Mouse (Mus musculus) midbrain, embryonic 11.5 days (tissue): Measurements from ENCODE around the gene Inafm2. TPM values are rescaled to one million over a fixed set of nuclear protein-coding genes. Genes with fewer than 3 reads are reported as not detected.

Source experiments
- ATAC-seq: fragments of 200-750 bp; cut with Nextera tagmentation; 2 replicates; pipeline ENCODE4 v1.8.0; 2017; ENCODE audit warnings: moderate TSS enrichment, moderate library complexity; ENCODE audit not compliant: low FRiP score
- DNase-seq: peaks from one replicate; pipeline ENCODE4 v3.0.0; 2015; ENCODE audit warnings: low spot score; ENCODE audit errors: missing footprints
- H3K27ac ChIP-seq: fragments of 300-500 bp; sonication (generic); 2 replicates; pipeline ENCODE4 v1.5.1; 2014; ENCODE audit warnings: low read depth, low read length
- H3K27me3 ChIP-seq: fragments of 300-500 bp; sonication (generic); 2 replicates; pipeline ENCODE4 v1.6.1; 2014; ENCODE audit warnings: mild to moderate bottlenecking, low read length, moderate library complexity, mixed read lengths; ENCODE audit not compliant: control insufficient read depth, insufficient read depth
- H3K36me3 ChIP-seq: fragments of 300-500 bp; sonication (generic); 2 replicates; pipeline ENCODE4 v1.6.1; 2014; ENCODE audit warnings: mild to moderate bottlenecking, low read length, moderate library complexity, mixed read lengths; ENCODE audit not compliant: control insufficient read depth, insufficient read depth
- H3K4me1 ChIP-seq: fragments of 300-500 bp; sonication (generic); 2 replicates; pipeline ENCODE4 v1.6.1; 2014; ENCODE audit warnings: low read length; ENCODE audit not compliant: control insufficient read depth, insufficient read depth
- H3K4me2 ChIP-seq: fragments of 300-500 bp; sonication (generic); 2 replicates; pipeline ENCODE4 v1.6.1; 2014; ENCODE audit warnings: mild to moderate bottlenecking, moderate library complexity
- H3K4me3 ChIP-seq: fragments of 300-500 bp; sonication (generic); 2 replicates; pipeline ENCODE4 v1.5.1; 2014; ENCODE audit warnings: low read depth, low read length
- H3K9ac ChIP-seq: fragments of 300-500 bp; sonication (generic); 2 replicates; pipeline ENCODE4 v1.6.1; 2014; ENCODE audit warnings: low read length
- H3K9me3 ChIP-seq: fragments of 300-500 bp; sonication (generic); 2 replicates; pipeline ENCODE4 v1.6.1; 2016; ENCODE audit warnings: low read length; ENCODE audit not compliant: control insufficient read depth
- WGBS: fragments of 180-500 bp; shearing (Covaris S2); extraction: QIAGEN DNeasy Blood & Tissue Kit; methylation state at CpG from one replicate; pipeline ENCODE4 v1.1.7; 2014; 5-methylcytosine and 5-hydroxymethylcytosine counted together
- polyA plus RNA-seq: library from polyadenylated mRNA; unstranded; fragments of >200 nt; fragmentation: Nextera tagmentation; extraction: Ambion mirVana; gene quantifications from 2 replicates; pipeline ENCODE4 v1.2.1, GENCODE M21; 2014

Gene Inafm2
- polyA plus RNA-seq, 1 experiment from 2014 or later: 36.0 TPM

GRCm38 (mm10) chr2:118779504-118780480 lies 34.2 kb downstream of the Inafm2 start, which contains the start of gene Disp2:
Gene Disp2, plus strand, starts transcription at chr2:118779719.
- Histone ChIP-seq H3K36me3 (no peaks in the 10 kb centered on the region), H3K9me3 (no peaks in the 10 kb centered on the region), H3K4me1 (peaks cover 6% of the 10 kb centered on the region), H3K9ac (peak within 1 kb of the TSS; percentile 59), H3K27ac (no peak within 1 kb of the TSS; the same call in 1 of the 2 replicates), H3K4me3 (peak within 1 kb of the TSS; percentile 36), H3K4me2 (peak within 1 kb of the TSS; percentile 46), H3K27me3 (no peaks in the 10 kb centered on the region)
- 11% methylated on average over 39 of the region's 39 CpGs for WGBS
- DNase-seq (peak; percentile 99), ATAC-seq (peak; percentile 96)

- WGBS: 32% methylated on average over 1 of the region's 1 CpGs
- H3K4me2 ChIP-seq: no peak overlapping the region
- H3K36me3 ChIP-seq: no peaks in the 10 kb centered on the region
- DNase-seq (no peak), ATAC-seq (no peak)
- H3K4me3 ChIP-seq: no peak overlapping the region
- no peak overlapping the region for H3K27ac ChIP-seq
- H3K27me3 ChIP-seq: no peaks in the 10 kb centered on the region
- peaks cover 6% of the 10 kb centered on the region for H3K4me1 ChIP-seq
- no peak overlapping the region for H3K9ac ChIP-seq
- H3K9me3 ChIP-seq: no peaks in the 10 kb centered on the region
Observed at GRCm38 (mm10) chr2:118781115-118781514, 35.6 kb downstream of the Inafm2 start.

GRCm38 (mm10) chr2:118782303-118782702 lies 36.7 kb downstream of the Inafm2 start:
- Histone ChIP-seq H3K4me1 (peaks cover 6% of the 10 kb centered on the region), H3K27me3 (no peaks in the 10 kb centered on the region), H3K36me3 (no peaks in the 10 kb centered on the region), H3K4me2 (no peak overlapping the region), H3K9me3 (no peaks in the 10 kb centered on the region), H3K4me3 (no peak overlapping the region), H3K27ac (no peak overlapping the region), H3K9ac (no peak overlapping the region)
- ATAC-seq (no peak), DNase-seq (no peak)
- 69% methylated on average over 4 of the region's 4 CpGs for WGBS

GRCm38 (mm10) chr2:118783093-118783492 lies 37.5 kb downstream of the Inafm2 start:
- no peak for ATAC-seq
- no peaks in the 10 kb centered on the region for H3K9me3 ChIP-seq
- peaks cover 6% of the 10 kb centered on the region for H3K4me1 ChIP-seq
- H3K4me3 ChIP-seq: no peak overlapping the region
- no peak overlapping the region for H3K9ac ChIP-seq
- no peak for DNase-seq
- H3K4me2 ChIP-seq: no peak overlapping the region
- no peak overlapping the region for H3K27ac ChIP-seq
- 65% methylated on average over 5 of the region's 5 CpGs for WGBS
- no peaks in the 10 kb centered on the region for H3K27me3 ChIP-seq
- H3K36me3 ChIP-seq: no peaks in the 10 kb centered on the region

DNA sequence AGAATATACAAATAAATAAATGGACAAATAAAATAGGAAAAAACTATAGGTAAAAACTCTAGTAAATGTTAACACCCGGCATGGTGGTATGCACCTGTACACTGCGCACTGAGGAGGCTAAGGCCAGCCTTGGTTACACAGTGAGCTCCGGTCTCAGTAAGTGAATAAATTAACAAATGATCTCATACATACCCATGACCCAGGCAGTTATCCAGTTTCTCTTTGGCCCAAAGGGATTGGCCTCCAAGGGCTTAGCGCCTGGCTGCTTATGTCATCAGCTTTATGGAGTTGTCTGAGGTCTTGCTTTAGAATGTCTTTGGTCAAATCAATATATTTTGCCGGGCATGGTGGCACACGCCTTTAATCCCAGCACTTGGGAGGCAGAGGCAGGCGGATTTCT lies 38.1 kb downstream of the Inafm2 start:
- Histone ChIP-seq H3K27me3 (no peaks in the 10 kb centered on the region), H3K36me3 (no peaks in the 10 kb centered on the region), H3K9me3 (no peaks in the 10 kb centered on the region), H3K9ac (no peak overlapping the region), H3K4me1 (peaks cover 6% of the 10 kb centered on the region), H3K4me2 (no peak overlapping the region), H3K4me3 (no peak overlapping the region), H3K27ac (no peak overlapping the region)
- ATAC-seq (no peak), DNase-seq (no peak)
- WGBS: 90% methylated on average over 7 of the region's 7 CpGs

GRCm38 (mm10) chr2:118786525-118786924 lies 41.0 kb downstream of the Inafm2 start:
- ATAC-seq: no peak
- WGBS: 92% methylated on average over 5 of the region's 5 CpGs
- no peak overlapping the region for H3K4me2 ChIP-seq

GRCm38 (mm10) chr2:118789501-118789900 lies 43.9 kb downstream of the Inafm2 start:
- no peaks in the 10 kb centered on the region for H3K36me3 ChIP-seq
- H3K27ac ChIP-seq: no peak overlapping the region
- DNase-seq (no peak), ATAC-seq (no peak)
- no peaks in the 10 kb centered on the region for H3K9me3 ChIP-seq
- no peak overlapping the region for H3K4me2 ChIP-seq
- H3K27me3 ChIP-seq: no peaks in the 10 kb centered on the region; the same call in 1 of the 2 replicates
- H3K9ac ChIP-seq: no peak overlapping the region
- WGBS: 93% methylated on average over 11 of the region's 11 CpGs
- H3K4me3 ChIP-seq: no peak overlapping the region
- peaks cover 4% of the 10 kb centered on the region; the same call in 1 of the 2 replicates for H3K4me1 ChIP-seq

More at GRCm38 (mm10) chr2:118786525-118786924, 41.0 kb downstream of the Inafm2 start:
- Histone ChIP-seq H3K9ac (no peak overlapping the region), H3K4me3 (no peak overlapping the region), H3K4me1 (peaks cover 4% of the 10 kb centered on the region; the same call in 1 of the 2 replicates), H3K27ac (no peak overlapping the region), H3K27me3 (no peaks in the 10 kb centered on the region; the same call in 1 of the 2 replicates), H3K36me3 (no peaks in the 10 kb centered on the region), H3K9me3 (no peaks in the 10 kb centered on the region)
- no peak for DNase-seq

GRCm38 (mm10) chr2:118790221-118790550 lies 44.6 kb downstream of the Inafm2 start:
- H3K27me3 ChIP-seq: no peaks in the 10 kb centered on the region; the same call in 1 of the 2 replicates
- H3K27ac ChIP-seq: no peak overlapping the region
- H3K36me3 ChIP-seq: no peaks in the 10 kb centered on the region
- WGBS: 51% methylated on average over 12 of the region's 12 CpGs
- peak overlapping the region; percentile 10; the same call in 1 of the 2 replicates for H3K4me2 ChIP-seq
- H3K9me3 ChIP-seq: no peaks in the 10 kb centered on the region
- DNase-seq: no peak
- ATAC-seq: no peak; the same call in 1 of the 2 replicates
- peaks cover 4% of the 10 kb centered on the region; the same call in 1 of the 2 replicates for H3K4me1 ChIP-seq
- H3K4me3 ChIP-seq: no peak overlapping the region
- H3K9ac ChIP-seq: no peak overlapping the region
